Mouse (Mus musculus): Measurements from ENCODE around the gene Ctsll3. TPM values are rescaled to one million over a fixed set of nuclear protein-coding genes. Genes with fewer than 3 reads are reported as not detected.

The Ctsll3 gene
- not detected in 2 replicates for polyA plus RNA-seq (2015; fragmentation: Nextera tagmentation; extraction: Ambion mirVana)

DNA sequence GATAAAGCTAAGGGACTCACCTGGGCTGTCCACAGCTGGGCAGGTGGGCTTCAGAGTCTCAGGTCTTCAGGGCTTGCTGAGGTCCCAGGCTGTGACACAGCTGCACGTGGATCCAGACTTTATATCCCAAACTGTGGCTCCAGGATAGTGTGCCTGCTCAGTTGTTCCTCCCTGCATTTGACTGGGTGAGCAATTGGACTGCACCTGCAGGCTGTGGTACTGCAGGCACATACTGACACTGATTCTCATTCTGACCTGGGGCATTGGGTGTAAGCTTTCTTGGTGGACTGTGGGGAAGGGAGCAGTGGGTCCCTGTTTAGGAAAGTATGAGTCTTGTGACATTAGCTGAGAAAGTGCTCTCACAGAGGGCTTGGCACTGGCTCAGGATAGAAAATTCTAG lies at the start of gene Ctsll3:
TSS of gene Ctsll3 (minus strand) at position 101 of the 400 bp plus-strand sequence.
- WGBS, result 64% methylated on average over 1 of the region's 1 CpGs

DNA sequence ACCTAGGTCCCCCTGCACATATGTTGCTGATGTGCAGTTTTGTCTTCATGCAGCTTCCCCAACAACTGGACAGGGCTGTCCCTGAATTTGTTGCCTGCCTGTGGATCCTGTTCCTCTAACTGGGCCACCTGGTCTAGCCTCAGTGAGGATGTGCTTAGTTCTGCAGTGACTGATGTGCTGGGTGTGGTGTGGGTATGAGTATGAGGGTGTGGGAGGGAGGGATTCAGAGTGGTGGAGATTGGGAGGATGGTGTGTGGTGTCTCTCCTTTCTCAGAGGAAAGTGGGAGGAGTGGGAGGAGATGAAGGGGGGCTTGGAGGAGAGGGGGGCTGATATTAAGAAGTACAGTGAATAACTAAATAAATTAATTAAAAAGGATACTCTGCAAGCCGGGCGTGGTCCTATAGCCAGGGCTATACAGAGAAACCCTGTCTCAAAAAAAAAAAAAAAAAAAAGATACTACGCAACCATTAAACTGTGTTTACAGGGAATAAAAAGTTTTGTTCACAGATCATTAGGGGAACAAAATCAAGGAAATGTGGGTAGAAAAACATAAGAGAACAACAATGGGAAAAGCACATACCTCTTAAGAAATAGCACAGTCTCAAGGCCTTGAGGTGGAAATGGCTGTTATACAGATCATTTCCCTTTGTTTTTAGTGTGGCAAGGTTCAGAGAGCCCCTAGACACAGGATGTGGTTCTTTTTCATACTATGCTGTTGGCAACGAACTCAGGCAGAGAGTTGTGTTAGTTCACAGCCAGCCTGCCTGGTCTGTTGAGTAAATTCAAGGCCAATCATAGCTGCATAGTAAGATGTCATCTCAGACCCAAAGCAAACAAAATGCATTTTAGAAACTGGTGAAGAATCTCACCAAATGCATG lies 45.8 kb upstream of the Ctsll3 start:
- no peak overlapping the region for H3K4me2 ChIP-seq
- H3K4me1 ChIP-seq, result no peaks in the 10 kb centered on the region
- H3K27me3 ChIP-seq (replicated peaks), result no peaks in the 10 kb centered on the region
- no peak overlapping the region; the same call in 1 of the 2 replicates for H3K27ac ChIP-seq (replicated peaks)
- no peak overlapping the region for H3K4me3 ChIP-seq
- 77% methylated on average over 4 of the region's 4 CpGs for WGBS
- no peaks in the 10 kb centered on the region for H3K9me3 ChIP-seq
- H3K9ac ChIP-seq, result no peak overlapping the region
- no peaks in the 10 kb centered on the region for H3K36me3 ChIP-seq
- ATAC-seq (ENCODE audit: extremely low read depth, insufficient number of reproducible peaks, low FRiP score, low TSS enrichment), result no peak

More for the DNA sequence above, at the start of gene Ctsll3:
- Histone ChIP-seq H3K4me2 (no peak within 1 kb of the TSS), H3K4me3 (no peak within 1 kb of the TSS), H3K9me3 (no peaks in the 10 kb centered on the region), H3K36me3 (no peaks in the 10 kb centered on the region), H3K9ac (no peak within 1 kb of the TSS), H3K27ac (replicated peaks) (no peak within 1 kb of the TSS), H3K4me1 (no peaks in the 10 kb centered on the region), H3K27me3 (replicated peaks) (no peaks in the 10 kb centered on the region)
- ATAC-seq (ENCODE audit: extremely low read depth, insufficient number of reproducible peaks, low FRiP score, low TSS enrichment), result no peak

DNA sequence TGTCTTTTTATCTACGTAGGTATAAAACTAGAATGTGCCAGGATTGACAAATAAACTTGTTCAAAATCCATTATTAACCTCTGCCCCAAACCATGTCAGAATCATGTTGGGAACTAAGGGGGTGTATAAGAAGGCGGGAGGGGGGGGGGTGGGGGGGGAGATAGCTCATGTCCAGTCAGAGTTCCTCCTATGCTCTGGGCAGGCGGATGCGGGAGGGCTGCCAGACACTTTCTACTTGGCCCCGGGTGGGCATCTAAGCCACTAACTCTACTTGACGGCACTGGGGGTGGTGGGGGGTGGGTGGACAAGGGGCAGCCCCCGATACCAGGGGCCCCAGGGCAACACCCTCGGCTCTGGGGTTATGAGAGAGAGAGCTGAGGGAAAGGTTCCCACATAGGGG lies 40.5 kb upstream of the Ctsll3 start:
- no peak overlapping the region for H3K4me2 ChIP-seq
- no peak overlapping the region for H3K9ac ChIP-seq
- H3K4me1 ChIP-seq, result no peaks in the 10 kb centered on the region
- no peaks in the 10 kb centered on the region for H3K36me3 ChIP-seq
- 74% methylated on average over 8 of the region's 8 CpGs for WGBS
- no peaks in the 10 kb centered on the region for H3K9me3 ChIP-seq
- H3K27me3 ChIP-seq (replicated peaks), result no peaks in the 10 kb centered on the region
- H3K4me3 ChIP-seq, result no peak overlapping the region
- no peak overlapping the region for H3K27ac ChIP-seq (replicated peaks)
- no peak for ATAC-seq (ENCODE audit: extremely low read depth, insufficient number of reproducible peaks, low FRiP score, low TSS enrichment)

DNA sequence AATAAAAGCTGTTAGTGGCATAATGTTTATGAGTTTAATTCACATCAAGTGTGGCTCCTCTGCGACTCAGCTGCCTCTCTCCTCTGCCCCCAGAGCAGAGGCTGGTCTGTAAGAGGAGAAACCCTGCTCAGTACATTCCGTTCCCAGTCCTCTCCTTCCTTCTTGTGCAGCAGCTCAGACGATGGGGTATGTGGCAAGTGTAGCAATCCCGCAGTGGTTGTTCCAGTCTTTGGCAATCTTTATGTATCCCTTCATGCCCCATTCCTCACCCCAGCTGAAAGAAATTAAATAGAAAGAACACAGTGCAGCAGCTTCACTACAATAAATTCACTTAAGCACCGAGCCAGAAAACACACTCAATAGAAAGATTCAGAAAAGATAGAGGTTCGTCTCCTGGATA lies 40.1 kb upstream of the Ctsll3 start:
- Histone ChIP-seq H3K36me3 (no peaks in the 10 kb centered on the region), H3K4me1 (no peaks in the 10 kb centered on the region), H3K4me2 (no peak overlapping the region), H3K9me3 (no peaks in the 10 kb centered on the region), H3K9ac (no peak overlapping the region), H3K27ac (replicated peaks) (no peak overlapping the region), H3K27me3 (replicated peaks) (no peaks in the 10 kb centered on the region), H3K4me3 (no peak overlapping the region)
- WGBS, result 59% methylated on average over 6 of the region's 6 CpGs
- ATAC-seq (ENCODE audit: extremely low read depth, insufficient number of reproducible peaks, low FRiP score, low TSS enrichment), result no peak

DNA sequence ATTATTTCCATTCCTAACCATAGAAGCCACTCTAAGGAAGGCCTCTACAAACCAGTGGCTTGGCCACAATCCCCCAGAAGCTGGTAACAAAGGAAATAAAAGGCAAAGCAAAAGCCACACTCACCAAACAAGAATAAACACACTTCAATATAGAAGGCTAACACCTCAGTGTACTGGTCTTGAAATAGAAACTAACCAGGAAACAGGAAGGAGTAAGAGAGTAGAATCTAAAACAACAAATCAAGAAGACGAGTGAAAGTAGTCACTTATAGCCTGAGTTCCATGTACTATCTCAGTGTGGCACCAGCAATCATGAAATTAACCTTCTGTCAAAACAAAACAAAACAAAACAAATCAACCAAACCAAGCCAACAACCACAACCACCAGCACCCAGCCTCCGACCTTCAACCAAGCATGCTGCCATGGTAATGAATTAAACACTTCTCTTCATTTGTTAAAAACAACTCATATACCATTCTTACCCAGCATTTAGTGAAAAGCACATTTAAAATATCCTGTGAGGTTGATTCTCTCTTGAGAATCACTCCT lies 36.8 kb upstream of the Ctsll3 start:
- no peak overlapping the region for H3K4me2 ChIP-seq
- 52% methylated on average over 2 of the region's 2 CpGs for WGBS
- H3K9me3 ChIP-seq, result no peaks in the 10 kb centered on the region
- no peak for ATAC-seq (ENCODE audit: extremely low read depth, insufficient number of reproducible peaks, low FRiP score, low TSS enrichment)
- no peak overlapping the region for H3K4me3 ChIP-seq
- H3K4me1 ChIP-seq, result no peaks in the 10 kb centered on the region
- H3K27ac ChIP-seq (replicated peaks), result no peak overlapping the region
- H3K27me3 ChIP-seq (replicated peaks), result no peaks in the 10 kb centered on the region
- no peak overlapping the region for H3K9ac ChIP-seq
- no peaks in the 10 kb centered on the region for H3K36me3 ChIP-seq

DNA sequence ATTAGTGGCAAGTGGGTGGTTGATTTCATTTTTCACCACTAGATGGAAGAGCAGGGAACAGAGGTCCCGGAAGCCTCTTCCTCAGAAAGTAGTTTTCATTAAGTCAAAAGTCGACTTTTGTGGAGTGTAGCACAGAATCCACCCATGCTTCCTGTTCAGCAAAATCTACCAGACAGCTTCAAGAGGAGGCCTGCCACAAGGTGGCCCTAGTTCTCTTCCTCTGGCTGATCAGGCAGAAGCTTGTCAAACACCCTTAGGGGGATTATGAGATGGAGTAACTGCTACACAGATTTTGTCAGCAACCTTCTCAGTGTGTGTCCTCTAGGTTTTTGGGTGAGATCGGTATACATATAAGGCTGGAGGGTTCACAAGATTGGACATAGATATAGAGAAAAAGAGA lies 23.4 kb upstream of the Ctsll3 start:
- H3K9me3 ChIP-seq, result no peaks in the 10 kb centered on the region
- H3K27me3 ChIP-seq (replicated peaks), result no peaks in the 10 kb centered on the region
- H3K36me3 ChIP-seq, result no peaks in the 10 kb centered on the region
- H3K4me1 ChIP-seq, result no peaks in the 10 kb centered on the region
- H3K4me2 ChIP-seq, result no peak overlapping the region
- H3K4me3 ChIP-seq, result no peak overlapping the region
- WGBS, result 41% methylated on average over 3 of the region's 3 CpGs
- H3K27ac ChIP-seq (replicated peaks), result no peak overlapping the region
- no peak overlapping the region for H3K9ac ChIP-seq
- ATAC-seq (ENCODE audit: extremely low read depth, insufficient number of reproducible peaks, low FRiP score, low TSS enrichment), result no peak

DNA sequence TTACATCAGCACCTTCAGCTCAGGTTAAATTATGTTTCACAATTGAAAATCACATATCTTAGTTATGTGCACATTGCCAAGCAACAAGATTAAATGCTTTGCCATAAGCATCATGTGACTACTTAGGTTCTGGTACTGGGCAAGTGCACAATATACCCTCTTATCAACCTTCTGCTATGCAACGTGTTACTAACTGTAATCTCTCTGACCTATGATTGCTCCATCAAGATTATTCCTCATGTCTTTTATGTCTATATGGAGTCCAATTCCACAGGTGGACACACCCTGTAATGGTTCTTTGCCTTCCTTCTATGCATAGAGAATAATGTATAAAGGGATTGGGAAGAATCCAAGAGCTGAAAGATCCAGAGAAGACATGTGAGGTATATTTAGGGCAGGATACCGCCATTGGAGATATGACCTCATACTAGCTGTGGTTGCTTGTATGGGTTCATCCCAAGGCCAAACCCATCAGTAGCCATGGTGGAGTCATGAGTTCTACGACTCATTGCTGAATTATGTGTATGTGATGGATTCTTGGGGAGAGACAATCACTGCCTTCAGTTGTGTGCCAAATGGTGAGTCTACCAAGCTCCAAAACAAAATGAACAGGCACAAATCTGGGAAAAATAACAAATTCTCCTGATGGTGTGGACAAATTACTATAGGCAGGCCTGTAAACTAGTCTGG lies 18.0 kb upstream of the Ctsll3 start:
- Histone ChIP-seq H3K4me1 (no peaks in the 10 kb centered on the region), H3K9me3 (no peaks in the 10 kb centered on the region), H3K9ac (no peak overlapping the region), H3K4me2 (no peak overlapping the region), H3K27me3 (replicated peaks) (no peaks in the 10 kb centered on the region), H3K27ac (replicated peaks) (no peak overlapping the region), H3K36me3 (no peaks in the 10 kb centered on the region), H3K4me3 (no peak overlapping the region)
- no peak for ATAC-seq (ENCODE audit: extremely low read depth, insufficient number of reproducible peaks, low FRiP score, low TSS enrichment)
- 49% methylated on average over 3 of the region's 3 CpGs for WGBS

DNA sequence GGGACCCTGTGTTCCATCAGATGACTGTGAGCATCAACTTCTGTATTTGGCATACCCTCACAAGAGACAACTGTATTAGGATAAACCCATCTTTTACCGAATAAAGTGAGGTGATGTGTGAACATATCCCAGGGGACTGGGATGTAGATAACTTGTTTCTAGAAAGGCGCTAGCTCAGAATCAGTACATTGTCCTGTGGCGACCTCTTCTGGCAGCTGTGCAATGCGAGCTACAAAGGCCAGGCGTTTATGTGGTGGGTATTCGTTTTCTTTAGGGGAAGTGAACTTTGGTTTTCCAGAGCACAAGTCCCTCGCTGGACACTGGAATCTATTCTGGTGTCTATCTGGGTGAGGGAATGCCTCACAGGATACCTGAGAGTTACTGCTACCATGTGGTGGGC lies 16.8 kb upstream of the Ctsll3 start:
- no peak overlapping the region for H3K27ac ChIP-seq (replicated peaks)
- no peak for ATAC-seq (ENCODE audit: extremely low read depth, insufficient number of reproducible peaks, low FRiP score, low TSS enrichment)
- no peaks in the 10 kb centered on the region for H3K27me3 ChIP-seq (replicated peaks)
- no peak overlapping the region for H3K9ac ChIP-seq
- H3K4me2 ChIP-seq, result no peak overlapping the region
- H3K4me1 ChIP-seq, result no peaks in the 10 kb centered on the region
- no peaks in the 10 kb centered on the region for H3K36me3 ChIP-seq
- no peak overlapping the region for H3K4me3 ChIP-seq
- 7% methylated on average over 7 of the region's 7 CpGs for WGBS
- H3K9me3 ChIP-seq, result no peaks in the 10 kb centered on the region

DNA sequence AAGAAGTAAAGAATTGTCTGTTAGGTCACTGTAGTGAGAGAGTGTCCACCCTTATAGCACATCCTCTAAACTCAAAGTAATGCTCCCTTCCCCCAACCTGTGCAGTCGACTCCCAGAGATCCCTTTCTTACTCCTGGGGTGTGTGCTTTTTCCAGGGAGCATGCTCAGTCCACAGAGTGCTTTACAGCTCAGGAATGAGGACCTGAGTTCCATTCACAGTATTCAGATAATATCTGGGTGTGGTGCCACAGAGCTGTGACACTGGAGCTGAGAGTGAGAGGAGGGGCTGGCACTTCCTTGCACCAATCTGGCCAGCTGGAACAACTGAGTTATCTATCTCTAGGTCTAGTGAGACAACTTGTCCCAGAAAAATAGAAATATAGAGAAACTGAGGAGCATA lies 11.1 kb upstream of the Ctsll3 start:
- Histone ChIP-seq H3K4me1 (no peaks in the 10 kb centered on the region), H3K36me3 (no peaks in the 10 kb centered on the region), H3K9ac (no peak overlapping the region), H3K27ac (replicated peaks) (no peak overlapping the region), H3K4me3 (no peak overlapping the region), H3K9me3 (no peaks in the 10 kb centered on the region), H3K4me2 (no peak overlapping the region), H3K27me3 (replicated peaks) (no peaks in the 10 kb centered on the region)
- no peak; the same call in 1 of the 2 replicates for ATAC-seq (ENCODE audit: extremely low read depth, insufficient number of reproducible peaks, low FRiP score, low TSS enrichment)
- 69% methylated on average over 1 of the region's 1 CpGs for WGBS

DNA sequence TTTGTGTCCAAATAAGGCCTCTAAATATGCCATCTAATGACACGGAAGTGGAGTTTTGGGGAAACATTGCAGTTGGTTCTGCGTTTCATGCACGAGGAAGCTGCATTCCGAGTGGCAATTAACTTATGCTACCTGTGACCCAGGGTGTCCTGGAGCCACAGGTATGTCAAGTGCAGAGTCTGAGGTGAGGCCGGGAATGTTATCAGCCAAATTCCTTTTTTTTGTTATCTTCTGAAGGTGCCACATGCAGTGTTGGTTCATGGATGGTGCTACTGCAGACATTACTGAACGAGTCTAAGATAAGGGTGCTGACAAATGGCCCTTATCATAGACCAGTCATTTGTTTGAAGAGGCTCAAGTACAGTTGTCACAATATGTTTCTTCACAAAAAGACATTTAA lies 10.1 kb upstream of the Ctsll3 start:
- no peak overlapping the region for H3K9ac ChIP-seq
- 49% methylated on average over 6 of the region's 6 CpGs for WGBS
- no peak overlapping the region for H3K4me2 ChIP-seq
- H3K4me3 ChIP-seq, result no peak overlapping the region
- no peaks in the 10 kb centered on the region for H3K36me3 ChIP-seq
- H3K27ac ChIP-seq (replicated peaks), result no peak overlapping the region
- no peak for ATAC-seq (ENCODE audit: extremely low read depth, insufficient number of reproducible peaks, low FRiP score, low TSS enrichment)
- no peaks in the 10 kb centered on the region for H3K27me3 ChIP-seq (replicated peaks)
- no peaks in the 10 kb centered on the region for H3K4me1 ChIP-seq
- H3K9me3 ChIP-seq, result no peaks in the 10 kb centered on the region

DNA sequence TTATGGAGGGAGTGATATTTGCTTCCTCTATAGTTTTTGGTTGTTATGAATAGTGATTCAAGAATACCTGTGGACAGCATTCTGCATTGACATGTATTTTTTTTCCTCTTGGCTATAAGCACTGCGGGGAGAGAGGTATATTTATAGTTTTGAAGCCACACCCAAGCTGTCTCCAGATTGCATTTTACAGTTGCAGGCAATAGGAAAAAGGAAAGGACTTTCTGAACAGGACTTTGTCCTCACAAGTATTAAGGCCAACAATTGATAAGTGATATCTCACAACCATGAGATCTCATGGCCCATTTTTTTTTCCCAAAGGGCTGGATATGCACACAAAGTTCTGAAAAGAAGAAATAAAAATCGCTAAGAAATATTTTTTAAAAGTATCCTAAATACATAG lies 7.0 kb upstream of the Ctsll3 start:
- H3K27ac ChIP-seq (replicated peaks), result no peak overlapping the region
- no peak for ATAC-seq (ENCODE audit: extremely low read depth, insufficient number of reproducible peaks, low FRiP score, low TSS enrichment)
- WGBS, result 32% methylated on average over 2 of the region's 2 CpGs
- no peak overlapping the region for H3K4me3 ChIP-seq
- no peaks in the 10 kb centered on the region for H3K36me3 ChIP-seq
- no peaks in the 10 kb centered on the region for H3K9me3 ChIP-seq
- no peak overlapping the region for H3K4me2 ChIP-seq
- no peaks in the 10 kb centered on the region for H3K4me1 ChIP-seq
- H3K27me3 ChIP-seq (replicated peaks), result no peaks in the 10 kb centered on the region
- H3K9ac ChIP-seq, result no peak overlapping the region
